Mouse (Mus musculus): ENCODE results near the gene Gbx2. TPM values are rescaled to one million over a fixed set of nuclear protein-coding genes. Genes with fewer than 3 reads are reported as not detected.

The Gbx2 gene
- polyA plus RNA-seq, 1 experiment: 0.11 TPM

DNA sequence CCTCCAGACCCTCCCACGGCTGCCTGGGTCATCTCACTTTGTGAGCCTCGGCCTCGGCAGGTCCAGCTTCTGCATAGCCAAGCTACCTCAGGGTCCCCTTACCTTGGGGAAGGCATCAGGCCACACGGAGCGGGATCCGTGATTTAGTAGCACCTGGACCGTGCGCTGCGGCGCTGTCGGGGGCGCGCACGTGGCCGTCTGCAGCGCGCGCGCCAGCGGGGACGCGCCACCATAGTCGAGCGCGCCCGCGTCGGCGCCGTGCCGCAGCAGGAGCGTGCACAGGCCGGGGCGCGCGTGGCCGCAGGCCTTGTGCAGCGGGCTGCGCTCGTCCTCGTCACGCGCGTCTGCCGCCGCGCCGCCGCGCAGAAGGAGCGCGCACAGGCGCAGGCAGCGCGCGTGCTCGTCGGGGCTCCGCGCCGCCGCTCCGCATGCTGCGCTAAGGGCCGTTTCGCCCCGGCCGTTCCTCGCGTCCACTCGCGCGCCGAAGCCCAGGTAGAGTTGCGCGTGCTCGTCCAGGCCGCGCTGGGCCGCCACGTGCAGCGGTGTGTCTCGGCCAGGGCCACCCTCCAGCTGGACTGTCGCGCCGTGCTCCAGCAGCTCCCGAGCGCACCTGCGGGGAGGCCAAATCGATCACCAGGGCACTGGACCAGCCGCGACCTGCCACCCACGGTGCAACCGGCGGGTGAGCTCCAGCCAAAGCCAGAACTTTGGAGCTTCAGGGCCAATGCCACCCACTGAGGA is 37.3 kb upstream of the Gbx2 start:
- TF ChIP-seq POLR2A (IDR thresholded peaks at IDR 0.05; ENCODE audit: low read depth, low read length) (no peak), CTCF (IDR thresholded peaks at IDR 0.05; ENCODE audit: extremely low read depth, insufficient read length, insufficient replicate concordance, low read depth, low read length) (no peak)
- 1% methylated on average over 95 of the region's 95 CpGs for WGBS
- H3K36me3 ChIP-seq (ENCODE audit: control insufficient read depth, insufficient read depth, low read length): no peaks in the 10 kb centered on the region
- no peaks in the 10 kb centered on the region for H3K4me1 ChIP-seq (ENCODE audit: control insufficient read depth, insufficient read depth, insufficient read length, low read length)
- peak overlapping the region; percentile 49 for H3K4me3 ChIP-seq (ENCODE audit: low read depth, low read length)
- no peak overlapping the region for H3K27ac ChIP-seq (ENCODE audit: insufficient read depth, low read depth, low read length)
- peaks cover 15% of the 10 kb centered on the region; the same call in 1 of the 2 replicates for H3K27me3 ChIP-seq (ENCODE audit: control insufficient read depth, insufficient read depth, low read length)

DNA sequence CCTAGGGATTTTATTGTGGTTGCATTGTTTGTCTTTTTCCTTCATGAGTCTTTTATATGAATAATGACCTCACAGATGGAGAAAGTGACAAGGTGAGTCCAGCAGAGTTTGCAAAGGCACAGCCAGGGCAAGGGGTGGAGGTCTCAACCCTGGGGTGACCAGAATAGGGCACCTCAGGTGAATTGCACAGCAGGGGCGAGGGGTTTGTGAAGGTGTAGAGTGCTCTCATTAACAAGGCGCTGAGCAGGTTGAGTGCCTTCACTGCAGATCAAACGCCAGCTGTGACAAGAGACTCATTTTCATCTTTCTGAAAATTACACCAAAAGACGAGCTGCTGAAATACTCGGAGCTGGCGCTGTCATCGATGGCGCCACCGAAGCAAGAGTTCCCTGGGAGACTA is 36.6 kb upstream of the Gbx2 start:
- no peak overlapping the region for H3K27ac ChIP-seq (ENCODE audit: insufficient read depth, low read depth, low read length)
- H3K4me3 ChIP-seq (ENCODE audit: low read depth, low read length): no peak overlapping the region
- H3K36me3 ChIP-seq (ENCODE audit: control insufficient read depth, insufficient read depth, low read length): no peaks in the 10 kb centered on the region
- peaks cover 15% of the 10 kb centered on the region; the same call in 1 of the 2 replicates for H3K27me3 ChIP-seq (ENCODE audit: control insufficient read depth, insufficient read depth, low read length)
- no peaks in the 10 kb centered on the region for H3K4me1 ChIP-seq (ENCODE audit: control insufficient read depth, insufficient read depth, insufficient read length, low read length)
- WGBS: 19% methylated on average over 9 of the region's 9 CpGs
- no peak for TF ChIP-seq POLR2A (IDR thresholded peaks at IDR 0.05; ENCODE audit: low read depth, low read length)

DNA sequence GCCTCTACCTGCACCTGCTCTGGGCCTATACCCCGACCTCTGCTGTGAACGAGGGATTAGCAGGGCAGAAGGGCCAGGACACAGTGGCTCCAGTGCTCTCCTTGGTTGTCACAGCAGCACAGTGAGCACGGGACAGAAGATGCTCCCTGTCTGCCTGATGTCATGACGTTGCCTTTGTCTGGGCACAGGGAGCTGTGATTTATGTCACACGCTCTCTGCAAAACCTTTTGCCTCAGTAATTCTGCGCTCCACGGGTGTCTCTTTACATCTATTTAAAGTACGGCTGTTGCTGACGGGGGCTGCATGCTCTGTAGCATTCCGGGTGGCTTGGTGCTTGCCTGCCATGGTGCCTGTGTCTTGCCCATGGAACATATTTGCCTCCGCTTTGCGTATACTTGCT is 33.4 kb upstream of the Gbx2 start:
- TF ChIP-seq POLR2A (IDR thresholded peaks at IDR 0.05; ENCODE audit: low read depth, low read length) (no peak), CTCF (IDR thresholded peaks at IDR 0.05; ENCODE audit: extremely low read depth, insufficient read length, insufficient replicate concordance, low read depth, low read length) (no peak)
- Histone ChIP-seq H3K4me1 (ENCODE audit: control insufficient read depth, insufficient read depth, insufficient read length, low read length) (no peaks in the 10 kb centered on the region), H3K36me3 (ENCODE audit: control insufficient read depth, insufficient read depth, low read length) (no peaks in the 10 kb centered on the region), H3K27me3 (ENCODE audit: control insufficient read depth, insufficient read depth, low read length) (peaks cover 15% of the 10 kb centered on the region; the same call in 1 of the 2 replicates), H3K27ac (ENCODE audit: insufficient read depth, low read depth, low read length) (no peak overlapping the region), H3K4me3 (ENCODE audit: low read depth, low read length) (no peak overlapping the region)
- WGBS: 74% methylated on average over 12 of the region's 12 CpGs

DNA sequence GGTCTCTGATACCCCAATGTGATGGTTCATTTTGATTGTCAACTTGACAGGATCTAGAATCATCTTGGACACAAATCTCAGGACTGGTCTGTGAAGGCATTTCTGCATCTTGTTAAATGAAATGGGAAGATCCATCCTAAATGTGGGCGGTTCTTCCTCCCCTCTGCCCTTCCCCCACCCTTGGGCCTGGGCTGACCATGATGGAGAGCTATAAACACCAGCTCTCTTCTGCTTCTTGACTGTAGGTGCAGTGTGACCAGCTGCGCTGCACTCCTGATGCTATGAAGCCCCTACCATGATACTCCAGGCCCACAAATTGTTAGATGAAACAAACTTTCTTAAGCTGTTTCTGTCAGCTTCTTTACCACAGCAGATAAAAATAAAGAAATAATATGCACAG is 32.3 kb upstream of the Gbx2 start:
- H3K4me1 ChIP-seq (ENCODE audit: control insufficient read depth, insufficient read depth, insufficient read length, low read length): no peaks in the 10 kb centered on the region
- H3K27ac ChIP-seq (ENCODE audit: insufficient read depth, low read depth, low read length): no peak overlapping the region
- WGBS: 98% methylated on average over 2 of the region's 2 CpGs
- no peak overlapping the region for H3K4me3 ChIP-seq (ENCODE audit: low read depth, low read length)
- TF ChIP-seq CTCF (IDR thresholded peaks at IDR 0.05; ENCODE audit: extremely low read depth, insufficient read length, insufficient replicate concordance, low read depth, low read length): no peak
- TF ChIP-seq POLR2A (IDR thresholded peaks at IDR 0.05; ENCODE audit: low read depth, low read length): no peak
- H3K36me3 ChIP-seq (ENCODE audit: control insufficient read depth, insufficient read depth, low read length): no peaks in the 10 kb centered on the region
- H3K27me3 ChIP-seq (ENCODE audit: control insufficient read depth, insufficient read depth, low read length): peaks cover 6% of the 10 kb centered on the region; the same call in 1 of the 2 replicates

DNA sequence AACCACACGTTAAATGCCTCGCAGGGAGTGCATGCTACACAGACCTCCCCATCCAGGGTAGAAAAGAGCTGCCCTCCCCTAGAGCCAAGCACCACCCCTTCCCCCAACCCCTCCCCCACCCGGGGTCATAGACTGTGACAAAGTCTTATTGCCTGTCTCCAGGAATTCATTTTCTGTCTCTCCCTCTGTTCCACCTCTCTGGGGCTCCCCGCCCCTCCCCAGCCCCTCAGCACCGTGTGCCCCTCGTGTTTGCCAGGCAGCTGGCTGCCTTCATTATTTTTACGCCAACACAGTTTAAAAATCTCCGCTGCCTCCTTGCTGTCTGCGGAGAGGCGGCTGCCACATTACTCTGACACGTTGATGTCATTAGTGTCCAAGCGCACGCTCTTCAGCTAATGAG is 31.1 kb upstream of the Gbx2 start:
- Histone ChIP-seq H3K27me3 (ENCODE audit: control insufficient read depth, insufficient read depth, low read length) (no peaks in the 10 kb centered on the region; the same call in 1 of the 2 replicates), H3K4me3 (ENCODE audit: low read depth, low read length) (no peak overlapping the region), H3K4me1 (ENCODE audit: control insufficient read depth, insufficient read depth, insufficient read length, low read length) (no peaks in the 10 kb centered on the region), H3K27ac (ENCODE audit: insufficient read depth, low read depth, low read length) (no peak overlapping the region), H3K36me3 (ENCODE audit: control insufficient read depth, insufficient read depth, low read length) (no peaks in the 10 kb centered on the region)
- WGBS: 40% methylated on average over 13 of the region's 13 CpGs
- no peak for TF ChIP-seq CTCF (IDR thresholded peaks at IDR 0.05; ENCODE audit: extremely low read depth, insufficient read length, insufficient replicate concordance, low read depth, low read length)
- TF ChIP-seq POLR2A (IDR thresholded peaks at IDR 0.05; ENCODE audit: low read depth, low read length): no peak

DNA sequence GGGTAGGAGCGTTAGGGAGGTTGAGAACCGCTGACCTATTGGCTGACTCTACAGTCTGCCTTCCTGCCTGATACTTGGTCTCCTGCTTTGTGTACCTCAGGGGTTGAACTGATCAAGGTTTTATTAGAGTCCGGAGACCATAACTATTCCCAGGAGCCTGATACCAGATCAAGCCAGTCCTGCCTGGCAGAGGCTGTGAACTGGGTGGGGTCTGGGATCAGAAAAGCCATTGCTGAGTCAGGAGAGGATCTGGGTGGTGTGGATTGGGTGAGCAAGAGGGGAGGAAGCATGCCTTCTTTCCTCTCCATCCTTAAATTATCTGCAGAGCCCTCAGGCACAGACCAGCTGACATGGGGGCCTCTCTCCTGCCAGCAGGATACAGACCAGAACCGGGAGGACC is 28.4 kb upstream of the Gbx2 start:
- 69% methylated on average over 4 of the region's 4 CpGs for WGBS

DNA sequence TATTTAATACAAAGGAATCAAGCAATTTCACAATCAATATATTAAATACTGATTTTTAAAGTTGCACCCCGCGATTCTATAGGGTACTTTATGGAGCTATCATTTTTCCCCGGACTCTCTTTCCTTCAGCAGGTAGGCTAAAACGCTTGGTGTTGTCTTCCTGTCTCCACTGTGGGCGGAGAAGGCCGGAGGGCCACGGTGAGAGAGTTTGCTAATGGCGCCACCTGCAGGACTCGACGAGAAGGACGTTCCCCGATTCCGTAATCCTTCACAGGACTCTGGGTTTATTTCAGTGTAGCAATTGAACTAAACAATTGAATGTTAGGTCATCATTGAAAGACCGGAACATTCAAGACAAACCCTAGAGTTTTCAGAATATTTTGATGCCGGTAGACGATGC is 12.2 kb upstream of the Gbx2 start:
- Histone ChIP-seq H3K36me3 (ENCODE audit: control insufficient read depth, insufficient read depth, low read length) (no peaks in the 10 kb centered on the region), H3K4me3 (ENCODE audit: low read depth, low read length) (no peak overlapping the region), H3K27ac (ENCODE audit: insufficient read depth, low read depth, low read length) (no peak overlapping the region), H3K27me3 (ENCODE audit: control insufficient read depth, insufficient read depth, low read length) (peaks cover 37% of the 10 kb centered on the region), H3K4me1 (ENCODE audit: control insufficient read depth, insufficient read depth, insufficient read length, low read length) (peaks cover 3% of the 10 kb centered on the region)
- 3% methylated on average over 16 of the region's 16 CpGs for WGBS
- peak; percentile 94 for TF ChIP-seq CTCF (IDR thresholded peaks at IDR 0.05; ENCODE audit: extremely low read depth, insufficient read length, insufficient replicate concordance, low read depth, low read length)
- no peak for TF ChIP-seq POLR2A (IDR thresholded peaks at IDR 0.05; ENCODE audit: low read depth, low read length)

More for the DNA sequence above, 28.4 kb upstream of the Gbx2 start:
- Histone ChIP-seq H3K4me1 (ENCODE audit: control insufficient read depth, insufficient read depth, insufficient read length, low read length) (no peaks in the 10 kb centered on the region), H3K27ac (ENCODE audit: insufficient read depth, low read depth, low read length) (no peak overlapping the region), H3K27me3 (ENCODE audit: control insufficient read depth, insufficient read depth, low read length) (no peaks in the 10 kb centered on the region; the same call in 1 of the 2 replicates), H3K4me3 (ENCODE audit: low read depth, low read length) (no peak overlapping the region), H3K36me3 (ENCODE audit: control insufficient read depth, insufficient read depth, low read length) (no peaks in the 10 kb centered on the region)
- no peak for TF ChIP-seq POLR2A (IDR thresholded peaks at IDR 0.05; ENCODE audit: low read depth, low read length)
- no peak for TF ChIP-seq CTCF (IDR thresholded peaks at IDR 0.05; ENCODE audit: extremely low read depth, insufficient read length, insufficient replicate concordance, low read depth, low read length)
